Mouse (Mus musculus) embryo, embryonic 10 days (tissue): ENCODE measurements around the gene Irf3.

Source experiments
- DNase-seq: peaks from one replicate; pipeline ENCODE4 v3.0.0-alpha.2; 2015; ENCODE audit warnings: low spot score

Irf3 gene

GRCm38 (mm10) chr7:44974383-44975116 is 22.9 kb upstream of the Irf3 start, which contains the start of gene Cpt1c:
Cpt1c (minus strand) TSS chr7:44974851.
- DNase-seq = peak; percentile 92

GRCm38 (mm10) chr7:44975117-44975419 is 22.4 kb upstream of the Irf3 start:
- DNase-seq = no peak

GRCm38 (mm10) chr7:44978300-44978699 is 19.1 kb upstream of the Irf3 start:
- no peak for DNase-seq

GRCm38 (mm10) chr7:44981539-44981938 is 15.9 kb upstream of the Irf3 start:
- no peak for DNase-seq

- peak; percentile 90 for DNase-seq
These were observed 14.4 kb upstream of the Irf3 start for GRCm38 (mm10) chr7:44983085-44983484.

GRCm38 (mm10) chr7:44983944-44984832 is 13.3 kb upstream of the Irf3 start:
- DNase-seq = no peak

GRCm38 (mm10) chr7:44984833-44985164 is 12.6 kb upstream of the Irf3 start:
- DNase-seq = no peak

- peak; percentile 89 for DNase-seq
These were observed 11.8 kb upstream of the Irf3 start for GRCm38 (mm10) chr7:44985595-44986191.

GRCm38 (mm10) chr7:44986192-44986878 is 11.1 kb upstream of the Irf3 start, which contains the start of gene Prmt1:
Prmt1 (minus strand) TSS chr7:44986568.
- peak; percentile 99 for DNase-seq

GRCm38 (mm10) chr7:44986879-44987718 is 10.3 kb upstream of the Irf3 start:
- peak; percentile 84 for DNase-seq

- DNase-seq = no peak
These were observed 776 bp upstream of the Irf3 start for GRCm38 (mm10) chr7:44996672-44997071.

GRCm38 (mm10) chr7:44997940-44998428 is 536 bp downstream of the Irf3 start:
- peak; percentile 58 for DNase-seq

- DNase-seq = peak; percentile 67
These were observed 1.1 kb downstream of the Irf3 start, which contains the start of gene Bcl2l12 for GRCm38 (mm10) chr7:44998501-44998955. Bcl2l12 (minus strand) TSS chr7:44998712.

GRCm38 (mm10) chr7:44999753-45000152 is 2.3 kb downstream of the Irf3 start:
- no peak for DNase-seq

- DNase-seq = no peak
These were observed 3.2 kb downstream of the Irf3 start for GRCm38 (mm10) chr7:45000539-45001114.

- DNase-seq = no peak
These were observed 5.0 kb downstream of the Irf3 start for GRCm38 (mm10) chr7:45002440-45002839.

- no peak for DNase-seq
These were observed 7.1 kb downstream of the Irf3 start for GRCm38 (mm10) chr7:45004546-45004945.

- DNase-seq = no peak
These were observed 8.0 kb downstream of the Irf3 start for GRCm38 (mm10) chr7:45005321-45005992.

GRCm38 (mm10) chr7:45006503-45006902 is 9.1 kb downstream of the Irf3 start:
- no peak for DNase-seq

- DNase-seq = no peak
These were observed 9.7 kb downstream of the Irf3 start for GRCm38 (mm10) chr7:45007141-45007540.
